Comparison of ENCODE assay signal across 12 mouse cellular contexts in the genomic region with DNA sequence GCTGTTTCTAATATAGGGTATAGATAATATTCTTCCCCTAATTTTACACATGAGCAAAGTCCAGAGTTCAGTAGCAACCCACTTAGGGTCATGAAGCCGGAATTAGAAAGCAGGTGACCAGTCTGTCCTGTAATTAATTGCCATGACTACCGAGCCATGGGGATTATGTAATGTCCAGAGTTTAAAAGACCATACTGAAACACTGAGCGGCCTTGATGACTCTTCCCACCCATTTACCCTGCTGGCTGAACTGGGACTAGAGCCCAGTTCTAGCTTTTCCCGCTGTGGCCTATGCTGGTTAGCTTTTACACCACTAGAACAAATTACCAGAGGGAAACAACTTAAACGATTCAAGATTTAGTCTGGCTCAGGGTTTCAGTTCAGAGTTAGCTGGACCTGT.
DNase-seq lines count a peak whose midpoint lies in the region; ATAC-seq and TF ChIP-seq lines count a peak whose summit lies in the region.
"Had no signal": no experiment of that assay in that cellular context is flagged by ENCODE, and none has a peak within 500 bp of the region (broad histone marks: within the 10 kb centered on the region; RNA-seq: fewer than 3 reads in every experiment).

No protein-coding gene starts in this region.

- no peaks in the 10 kb centered on the region for H3K36me3 ChIP-seq in kidney, postnatal 0 days (ENCODE audit: insufficient read depth, low read length)
- H3K36me3 ChIP-seq in liver, embryonic 12.5 days: no peaks in the 10 kb centered on the region
- H3K36me3 ChIP-seq: embryonic facial prominence, embryonic 15.5 days; liver, embryonic 15.5 days had no signal

- ATAC-seq in cerebellum, adult (ENCODE audit: insufficient number of reproducible peaks, low FRiP score, low TSS enrichment): peak; percentile 79
- peak; percentile 71; the same call in 1 of the 2 replicates for ATAC-seq in kidney, postnatal 0 days (replicated peaks; ENCODE audit: low FRiP score, low read depth)
- ATAC-seq in liver, embryonic 12.5 days: no peak

- 56% methylated on average over 5 of the region's 5 CpGs for WGBS in kidney, postnatal 0 days
- 63% methylated on average over 5 of the region's 5 CpGs for WGBS in liver, embryonic 12.5 days (ENCODE audit: insufficient replicate concordance)

- no peak overlapping the region for H3K9ac ChIP-seq in kidney, postnatal 0 days (ENCODE audit: low read depth, low read length)
- no peak overlapping the region for H3K9ac ChIP-seq in liver, embryonic 12.5 days
- H3K9ac ChIP-seq: embryonic facial prominence, embryonic 15.5 days; liver, embryonic 15.5 days had no signal

- DNase-seq in cerebellum, postnatal 4 days (ENCODE audit: low spot score in 2 of 2): no peak
- peak; percentile 47 for DNase-seq in adrenal gland, adult 8-10 months
- DNase-seq in cerebellum, adult 8-10 months: peak; percentile 19
- DNase-seq in kidney, postnatal 0 days (ENCODE audit: low spot score): no peak
- DNase-seq in right cerebral cortex, adult 2 months (ENCODE audit: low spot score in 2 of 2): no peak
- no peak for DNase-seq in natural killer cell, adult 2 months (ENCODE audit: low spot score in 2 of 2)
- DNase-seq: heart, adult 11 months; heart, postnatal 36 days had no signal

- H3K4me3 ChIP-seq in kidney, postnatal 0 days (replicated peaks; ENCODE audit: low read depth, low read length): no peak overlapping the region
- H3K4me3 ChIP-seq in liver, embryonic 12.5 days: no peak overlapping the region
- H3K4me3 ChIP-seq: embryonic facial prominence, embryonic 15.5 days; liver, embryonic 15.5 days had no signal

- H3K4me2 ChIP-seq in kidney, postnatal 0 days (ENCODE audit: low read length): no peak overlapping the region
- no peak overlapping the region for H3K4me2 ChIP-seq in liver, embryonic 12.5 days
- H3K4me2 ChIP-seq: embryonic facial prominence, embryonic 15.5 days; liver, embryonic 15.5 days had no signal

- 0 out of 2 replicates have a peak, but pooled peaks cover 4% of the 10 kb centered on the region for H3K4me1 ChIP-seq in kidney, postnatal 0 days (replicated peaks; ENCODE audit: insufficient read depth, low read length)
- H3K4me1 ChIP-seq in liver, embryonic 12.5 days: no peaks in the 10 kb centered on the region
- H3K4me1 ChIP-seq: liver, embryonic 15.5 days had no signal

- TF ChIP-seq CTCF in kidney, postnatal 0 days (IDR thresholded peaks at IDR 0.05; ENCODE audit: low read depth): no peak

- H3K27me3 ChIP-seq in kidney, postnatal 0 days (ENCODE audit: insufficient read depth, low read length): no peaks in the 10 kb centered on the region
- H3K27me3 ChIP-seq in liver, embryonic 12.5 days (replicated peaks): no peaks in the 10 kb centered on the region
- H3K27me3 ChIP-seq: embryonic facial prominence, embryonic 15.5 days; liver, embryonic 15.5 days had no signal

- no peak overlapping the region for H3K27ac ChIP-seq in kidney, postnatal 0 days
- no peak overlapping the region for H3K27ac ChIP-seq in liver, embryonic 12.5 days
- H3K27ac ChIP-seq: embryonic facial prominence, embryonic 15.5 days; liver, embryonic 15.5 days had no signal

- H3K9me3 ChIP-seq in kidney, postnatal 0 days (replicated peaks; ENCODE audit: low read length): no peaks in the 10 kb centered on the region
- H3K9me3 ChIP-seq in liver, embryonic 12.5 days (replicated peaks): no peaks in the 10 kb centered on the region
- H3K9me3 ChIP-seq: embryonic facial prominence, embryonic 15.5 days; liver, embryonic 15.5 days had no signal

Comparison
In these comparisons a context has a peak if more than half of its experiments do, and no peak if none do; other contexts are left out.
1. DNase-seq: peak in adrenal gland, adult 8-10 months (single experiment) and cerebellum, adult 8-10 months (single experiment); none in cerebellum, postnatal 4 days (0 of 2), kidney, postnatal 0 days (single experiment), right cerebral cortex, adult 2 months (0 of 2) and natural killer cell, adult 2 months (0 of 2).